Mouse (Mus musculus) cerebellum, adult 9-10 months (tissue): ENCODE results near the gene Chrng.

Experiments
- DNase-seq: peaks from one replicate; pipeline ENCODE4 v3.0.0; 2022

Gene Chrng

GRCm38 (mm10) chr1:87204465-87204864 is at the start of gene Chrng:
Gene Chrng (plus strand): TSS chr1:87204657.
- DNase-seq, result no peak

DNA sequence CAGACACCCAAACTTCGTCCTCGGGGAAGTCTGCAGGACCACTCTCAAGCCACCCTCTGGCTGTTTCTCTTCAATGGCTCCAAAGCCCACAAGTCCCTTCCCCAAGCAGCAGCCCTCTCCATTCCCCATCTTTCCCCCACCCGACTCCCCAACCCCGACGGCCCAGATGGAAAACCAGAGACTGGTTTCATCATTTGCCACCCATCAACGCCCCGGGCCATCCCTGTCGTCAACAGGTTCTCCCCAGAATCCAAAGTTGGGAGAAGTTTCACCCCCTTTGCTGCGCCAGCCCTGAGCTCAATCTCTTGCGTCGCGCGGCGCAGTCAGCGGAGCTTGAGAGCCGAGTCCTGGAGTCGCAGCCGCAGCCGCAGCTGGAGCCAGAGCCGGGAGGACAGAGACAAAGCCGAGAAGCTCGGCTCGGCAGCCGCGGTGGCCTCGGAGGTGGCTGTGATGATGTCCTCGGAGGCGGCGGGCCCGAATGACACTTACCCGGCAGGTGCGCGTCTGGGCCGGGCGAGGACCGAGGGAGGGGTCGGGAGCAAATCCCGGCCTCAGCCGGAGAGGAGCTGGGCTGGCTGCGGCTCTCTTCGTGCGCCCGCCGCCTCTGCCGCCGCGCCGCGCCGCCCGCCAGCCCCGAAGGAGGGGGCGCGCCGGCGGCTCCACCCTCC is 48.8 kb upstream of the Chrng start:
- DNase-seq, result no peak

GRCm38 (mm10) chr1:87156199-87156587 is 48.3 kb upstream of the Chrng start, which contains the start of gene Ecel1:
Gene Ecel1 (minus strand): TSS chr1:87156521.
- DNase-seq, result no peak

DNA sequence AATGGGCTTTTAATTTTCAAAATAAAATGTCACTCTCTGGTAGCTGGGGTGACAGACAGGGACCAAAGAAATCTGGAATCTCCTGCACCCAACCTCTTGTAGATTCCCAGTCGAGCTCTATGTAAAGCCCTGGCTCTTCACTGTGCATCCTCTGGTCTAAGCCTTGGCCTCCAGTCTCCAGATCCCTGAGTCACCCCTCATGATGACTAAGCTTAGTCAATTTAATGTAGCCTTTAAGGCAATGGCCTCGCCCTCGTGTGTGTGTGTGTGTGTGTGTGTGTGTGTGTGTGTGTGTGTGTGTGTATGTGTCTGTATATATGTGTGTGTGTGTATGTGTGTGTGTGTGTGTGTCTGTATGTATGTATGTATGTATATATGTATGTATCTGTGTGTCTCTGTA is 45.1 kb upstream of the Chrng start:
- DNase-seq, result no peak

GRCm38 (mm10) chr1:87164164-87164795 is 40.2 kb upstream of the Chrng start:
- no peak for DNase-seq

DNA sequence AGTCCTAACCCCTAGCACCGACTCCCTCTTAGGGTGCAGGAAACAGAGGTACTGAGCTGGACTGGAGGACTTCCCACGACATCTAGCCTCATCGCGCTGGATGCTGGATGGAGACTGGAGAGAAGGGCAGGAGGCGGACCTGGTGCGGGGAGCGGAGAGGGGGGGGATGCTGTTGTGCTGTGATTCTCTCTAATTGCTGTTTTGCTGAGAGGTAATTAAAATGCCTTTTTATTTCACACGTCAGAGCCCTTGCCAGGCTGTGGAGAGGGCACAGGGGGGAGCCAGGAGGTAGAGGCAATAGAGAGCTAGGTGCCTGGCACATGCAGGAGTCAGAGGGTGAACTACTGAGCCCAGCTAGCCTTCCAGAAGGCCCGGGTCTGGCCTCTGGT is 39.7 kb upstream of the Chrng start:
- no peak for DNase-seq

GRCm38 (mm10) chr1:87170458-87170857 is 34.0 kb upstream of the Chrng start:
- no peak for DNase-seq

DNA sequence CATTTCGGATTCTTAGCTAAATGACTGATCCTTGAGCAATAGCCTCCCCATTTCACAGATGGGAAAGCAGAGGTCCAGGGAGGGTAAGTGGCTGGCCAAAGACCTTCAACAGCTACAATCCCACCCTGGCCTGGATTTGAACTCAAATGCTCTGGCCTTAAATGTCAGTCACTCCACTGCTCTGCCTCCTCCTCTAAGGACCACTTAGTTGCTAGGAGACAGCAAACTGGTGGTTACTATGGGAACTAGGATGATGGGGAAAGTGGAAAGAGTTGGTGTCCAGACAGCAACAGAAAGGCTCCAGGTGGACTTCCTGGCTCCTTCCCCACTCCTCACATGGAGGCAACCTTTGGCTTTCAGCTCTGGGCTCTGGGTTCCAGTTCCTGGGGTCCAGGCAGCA is 33.1 kb upstream of the Chrng start:
- no peak for DNase-seq

GRCm38 (mm10) chr1:87172316-87172715 is 32.1 kb upstream of the Chrng start:
- DNase-seq, result no peak

DNA sequence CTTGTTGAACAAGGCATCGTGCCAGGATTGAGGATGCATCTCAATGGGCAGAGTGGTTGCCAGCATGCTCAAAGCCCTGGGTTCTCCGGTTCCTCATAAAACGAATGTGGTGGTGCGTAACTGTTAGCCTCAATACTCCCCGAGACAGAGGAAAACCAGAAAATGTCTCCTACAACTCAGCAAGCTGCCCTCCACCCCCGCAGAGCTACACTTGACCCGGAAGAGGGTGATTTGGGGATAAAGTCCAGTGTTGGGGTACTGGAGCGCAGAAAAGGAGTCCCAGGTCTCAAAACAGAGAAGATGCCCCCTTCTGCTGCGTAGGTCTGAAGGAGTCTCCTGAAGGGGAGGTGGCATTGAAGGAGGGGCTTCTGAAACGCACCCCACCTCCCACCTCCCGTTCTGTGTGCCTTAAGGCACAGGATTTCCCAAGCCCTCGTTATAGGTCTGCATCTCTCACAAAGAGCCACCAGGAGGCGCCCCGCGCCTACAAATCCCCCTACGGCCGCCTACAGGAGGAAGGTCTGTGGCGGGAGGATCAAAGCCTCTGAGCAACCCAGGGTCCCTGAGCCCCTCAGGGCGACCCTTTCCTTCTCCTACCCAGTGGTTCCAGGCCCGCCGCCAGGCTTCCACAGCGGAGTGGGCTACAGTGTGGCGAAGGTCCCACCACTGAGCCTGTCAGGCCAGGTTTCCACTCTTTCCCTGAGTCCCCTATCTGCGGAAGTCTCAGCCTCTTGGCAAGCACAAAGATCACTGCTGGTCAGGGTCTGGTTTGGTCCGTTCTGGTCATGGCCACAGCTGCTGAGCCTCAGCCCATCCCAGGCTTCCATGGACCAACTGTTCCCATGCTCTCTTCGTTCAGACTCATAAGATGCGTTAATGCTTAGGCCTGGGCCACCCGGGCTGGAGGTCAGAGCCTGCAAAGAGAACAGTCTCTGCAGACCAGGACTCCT is 30.2 kb upstream of the Chrng start:
- peak; percentile 49 for DNase-seq

DNA sequence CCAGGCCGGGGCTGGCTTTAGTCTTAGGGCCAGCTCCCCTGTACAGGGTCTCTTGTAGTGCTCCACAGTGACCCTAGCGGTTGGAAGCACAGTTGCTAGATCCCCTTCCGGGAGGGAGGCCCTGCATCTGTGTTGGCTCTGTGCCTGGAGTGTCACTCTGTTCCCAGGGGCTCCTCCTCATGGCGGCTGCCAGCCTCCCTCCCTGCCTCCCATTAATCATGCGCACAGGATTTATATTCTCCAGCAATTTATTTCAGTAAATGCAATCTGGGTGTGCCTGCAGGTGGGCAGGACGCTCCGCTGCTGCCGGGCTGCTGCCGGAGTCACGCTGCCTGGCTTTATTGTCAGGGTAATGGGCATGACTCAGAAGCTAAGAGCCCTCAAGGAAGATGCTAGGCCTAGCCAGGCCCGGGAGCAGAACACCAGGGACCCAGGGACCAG is 28.6 kb upstream of the Chrng start:
- no peak for DNase-seq

DNA sequence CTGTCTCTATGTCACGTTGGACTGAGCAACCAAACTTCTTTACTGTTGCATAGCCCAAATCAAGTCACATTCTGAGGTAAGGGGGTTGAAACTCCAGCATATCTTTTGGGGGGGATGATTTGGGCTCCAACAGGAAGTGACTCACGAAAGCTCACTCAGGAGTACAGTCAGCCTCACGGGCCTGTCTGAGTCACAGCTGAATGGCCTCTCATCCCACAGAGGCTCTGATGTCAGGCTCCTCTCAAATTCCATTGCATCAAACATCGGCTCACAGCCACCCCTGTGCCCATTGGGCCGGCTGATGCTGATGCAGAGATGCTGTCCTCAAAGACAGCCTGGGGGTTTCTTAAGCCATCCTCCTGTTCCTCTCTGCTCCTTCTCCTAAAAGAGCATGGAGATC is 23.6 kb upstream of the Chrng start:
- DNase-seq, result no peak

DNA sequence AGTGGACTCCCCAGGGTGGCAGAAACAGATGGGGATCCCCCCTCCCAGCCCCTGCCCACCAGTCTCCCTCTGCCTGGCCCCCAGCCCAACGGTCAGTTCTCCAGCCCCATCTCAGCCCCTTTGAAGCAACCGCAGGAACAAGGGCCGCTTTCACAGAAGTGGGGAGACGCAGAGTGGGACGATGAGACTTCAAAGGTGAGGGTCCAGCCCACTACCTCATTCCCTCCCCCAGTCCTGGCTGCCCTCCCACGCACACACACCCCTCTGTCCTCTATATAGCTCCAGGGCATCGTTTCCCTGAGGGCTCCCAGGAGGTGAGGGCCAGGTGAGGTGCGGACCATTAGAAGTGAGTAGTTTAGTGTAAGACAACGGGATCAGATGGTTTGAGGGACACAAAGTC is 21.4 kb upstream of the Chrng start, which contains the start of gene Prss56:
TSS of gene Prss56 (plus strand) at position 301 of the 400 bp plus-strand sequence.
- no peak for DNase-seq

GRCm38 (mm10) chr1:87183998-87184750 is 20.3 kb upstream of the Chrng start:
- DNase-seq, result no peak

GRCm38 (mm10) chr1:87184751-87185139 is 19.7 kb upstream of the Chrng start:
- peak; percentile 44 for DNase-seq

GRCm38 (mm10) chr1:87185526-87185925 is 18.9 kb upstream of the Chrng start:
- DNase-seq, result no peak

GRCm38 (mm10) chr1:87186261-87187036 is 18.0 kb upstream of the Chrng start:
- DNase-seq, result no peak

- peak; percentile 75 for DNase-seq
Measured at GRCm38 (mm10) chr1:87187037-87187355, 17.5 kb upstream of the Chrng start.

DNA sequence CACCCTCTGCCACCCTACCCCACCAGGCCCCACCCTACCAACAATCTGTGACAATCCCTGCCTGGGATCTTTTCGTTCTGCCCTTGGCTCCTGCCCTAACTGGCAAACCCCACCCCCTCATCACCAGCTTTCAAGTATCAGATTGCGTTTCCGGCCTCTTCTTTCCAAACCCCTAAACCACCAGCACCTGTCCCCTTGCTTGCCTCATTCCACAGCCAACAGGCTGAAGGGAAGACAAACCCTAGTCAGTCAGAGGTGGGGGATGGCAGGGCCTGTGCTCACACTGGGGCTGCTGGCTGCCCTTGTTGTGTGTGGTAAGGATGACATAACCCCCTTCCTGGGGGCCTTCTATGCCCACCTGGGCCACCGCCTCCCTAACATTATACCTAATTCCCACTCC is 14.0 kb upstream of the Chrng start, which contains the start of gene Chrnd:
TSS of gene Chrnd (plus strand) at position 179 of the 400 bp plus-strand sequence.
- DNase-seq, result no peak

GRCm38 (mm10) chr1:87197296-87197695 is 7.2 kb upstream of the Chrng start:
- DNase-seq, result no peak

DNA sequence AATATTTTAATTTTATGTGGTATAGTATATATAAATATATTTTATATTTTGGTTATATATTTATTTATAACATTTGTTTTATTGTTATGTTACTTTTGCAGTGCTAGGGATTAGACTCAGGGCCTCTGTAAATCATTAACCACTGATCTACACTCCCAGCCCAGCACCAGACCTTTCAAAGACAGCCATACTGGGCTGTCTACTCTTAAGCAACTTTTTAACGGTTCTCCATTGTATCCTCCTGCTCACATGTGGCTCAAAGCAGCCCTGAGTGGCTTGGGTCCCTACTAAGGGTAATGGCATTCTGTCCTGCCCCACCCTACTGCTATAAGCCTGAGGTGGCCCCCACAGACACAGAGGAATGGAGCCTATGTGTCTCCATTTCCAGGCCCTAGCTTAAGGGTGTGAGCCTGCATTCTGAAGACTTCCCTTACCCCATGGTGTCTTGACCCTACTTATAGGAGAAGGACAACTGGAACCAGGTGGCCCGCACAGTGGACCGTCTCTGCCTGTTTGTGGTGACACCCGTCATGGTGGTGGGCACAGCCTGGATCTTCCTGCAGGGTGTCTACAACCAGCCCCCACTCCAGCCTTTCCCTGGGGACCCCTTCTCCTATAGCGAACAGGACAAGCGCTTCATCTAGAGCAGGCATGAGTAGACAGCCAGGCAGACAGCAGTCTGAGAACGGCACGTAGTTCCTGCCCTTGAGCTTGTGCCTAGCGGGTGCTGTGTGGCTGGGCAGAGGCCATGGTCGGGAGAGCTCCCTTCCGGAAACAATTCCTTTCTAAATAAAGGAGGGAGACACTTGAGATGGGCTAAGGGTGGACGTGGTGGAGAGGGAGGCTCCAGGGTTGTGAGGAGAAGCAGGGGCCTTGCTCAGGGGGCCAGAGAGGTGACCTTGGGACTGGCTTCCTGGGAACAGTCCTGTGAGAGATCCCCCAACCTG is 6.1 kb upstream of the Chrng start:
- no peak for DNase-seq
